Mouse (Mus musculus): ENCODE results near the gene Gins2.

DNA sequence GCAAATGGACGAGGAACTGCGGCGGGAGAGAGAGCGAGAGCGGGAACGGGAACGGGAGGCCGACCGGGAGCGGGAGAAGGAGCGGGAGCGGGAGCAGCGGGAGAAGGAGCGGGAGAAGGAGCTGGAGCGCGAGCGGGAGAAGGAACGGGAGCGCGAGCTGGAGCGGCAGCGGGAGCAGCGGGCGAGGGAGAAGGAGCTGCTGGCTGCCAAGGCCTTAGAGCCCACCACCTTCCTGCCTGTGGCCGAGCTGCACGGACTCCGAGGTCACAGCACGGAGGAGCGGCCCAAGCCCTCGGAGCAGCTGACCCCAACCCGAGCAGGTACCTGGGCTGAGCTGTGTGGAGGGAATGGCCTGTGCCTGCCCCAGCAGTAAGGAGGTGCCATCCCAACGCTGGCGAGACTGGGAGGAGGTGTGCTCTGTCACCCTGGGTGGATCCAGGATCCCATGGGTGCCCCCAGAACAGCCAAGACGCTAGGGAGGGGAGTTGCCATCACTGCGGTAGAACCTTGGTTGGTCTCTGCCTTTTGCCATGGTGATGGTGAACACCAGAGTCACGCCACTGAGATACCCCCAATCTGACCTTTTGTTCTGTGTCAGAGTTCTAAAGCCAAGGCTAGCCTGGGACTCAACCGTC, 20.8 kb downstream of the Gins2 start:
- TF ChIP-seq POLR2A (IDR thresholded peaks at IDR 0.05; ENCODE audit: insufficient read depth, low read depth, low read length): no peak
- TF ChIP-seq CTCF (IDR thresholded peaks at IDR 0.05; ENCODE audit: insufficient read depth, low read depth, low read length): no peak

Measured in olfactory bulb, adult 2 months (tissue).